In genomic region chr5:53266181-53266580, GRCm38 (mm10) we compare ENCODE assay signal across 7 mouse cellular contexts. TPM values are rescaled to one million over a fixed set of nuclear protein-coding genes. Genes with fewer than 3 reads are reported as not detected.
DNase-seq lines count a peak whose midpoint lies in the region; ATAC-seq and TF ChIP-seq lines count a peak whose summit lies in the region.

No protein-coding gene starts in this region.

- no peak overlapping the region for H3K4me3 ChIP-seq in kidney, embryonic 15.5 days (replicated peaks)
- H3K4me3 ChIP-seq in embryonic facial prominence, embryonic 12.5 days, result peak overlapping the region; percentile 62; the same call in 1 of the 2 replicates
- H3K4me3 ChIP-seq in hindbrain, embryonic 16.5 days (ENCODE audit: low read length), result no peak overlapping the region
- peak overlapping the region; percentile 76 for H3K4me3 ChIP-seq in myocyte

- TF ChIP-seq POLR2A in myocyte (IDR thresholded peaks at IDR 0.05; ENCODE audit: insufficient read length, low read depth), result no peak

- H3K27ac ChIP-seq in kidney, embryonic 15.5 days, result peak overlapping the region; percentile 89
- 0 out of 2 replicates have a peak overlapping the region, but pooled peaks have one; percentile 5 for H3K27ac ChIP-seq in embryonic facial prominence, embryonic 12.5 days
- peak overlapping the region; percentile 13; the same call in 1 of the 2 replicates for H3K27ac ChIP-seq in hindbrain, embryonic 16.5 days (ENCODE audit: low read depth, low read length)

- ATAC-seq in kidney, embryonic 15.5 days (replicated peaks; ENCODE audit: low FRiP score), result peak; percentile 13; the same call in 1 of the 2 replicates
- ATAC-seq in embryonic facial prominence, embryonic 12.5 days (ENCODE audit: insufficient number of reproducible peaks, insufficient read depth, low FRiP score, low TSS enrichment), result no peak
- 0 out of 2 replicates have a peak, but pooled peaks have one; percentile 1 for ATAC-seq in hindbrain, embryonic 16.5 days
- ATAC-seq in monocyte, adult 5-6 weeks (replicated peaks; ENCODE audit: insufficient number of reproducible peaks, low FRiP score, low TSS enrichment, poor library complexity, severe bottlenecking), result no peak

- H3K36me3 ChIP-seq in kidney, embryonic 15.5 days, result no peaks in the 10 kb centered on the region
- no peaks in the 10 kb centered on the region for H3K36me3 ChIP-seq in embryonic facial prominence, embryonic 12.5 days
- H3K36me3 ChIP-seq in hindbrain, embryonic 16.5 days (ENCODE audit: control insufficient read depth, insufficient read depth, low read length), result no peaks in the 10 kb centered on the region
- H3K36me3 ChIP-seq in myocyte (ENCODE audit: control insufficient read depth, insufficient read depth), result no peaks in the 10 kb centered on the region

- H3K9ac ChIP-seq in kidney, embryonic 15.5 days, result no peak overlapping the region
- H3K9ac ChIP-seq in embryonic facial prominence, embryonic 12.5 days, result no peak overlapping the region
- H3K9ac ChIP-seq in hindbrain, embryonic 16.5 days (ENCODE audit: low read depth, low read length), result no peak overlapping the region

- WGBS in kidney, embryonic 15.5 days, result 47% methylated on average over 4 of the region's 4 CpGs
- 74% methylated on average over 4 of the region's 4 CpGs for WGBS in embryonic facial prominence, embryonic 12.5 days
- WGBS in hindbrain, embryonic 16.5 days, result 75% methylated on average over 4 of the region's 4 CpGs

- peaks cover 34% of the 10 kb centered on the region for H3K4me1 ChIP-seq in kidney, embryonic 15.5 days
- H3K4me1 ChIP-seq in embryonic facial prominence, embryonic 12.5 days, result peaks cover 7% of the 10 kb centered on the region; the same call in 1 of the 2 replicates
- peaks cover 2% of the 10 kb centered on the region for H3K4me1 ChIP-seq in hindbrain, embryonic 16.5 days (ENCODE audit: control insufficient read depth, insufficient read depth, low read depth, low read length)

- H3K9me3 ChIP-seq in kidney, embryonic 15.5 days (replicated peaks), result no peaks in the 10 kb centered on the region
- H3K9me3 ChIP-seq in embryonic facial prominence, embryonic 12.5 days, result no peaks in the 10 kb centered on the region
- no peaks in the 10 kb centered on the region for H3K9me3 ChIP-seq in hindbrain, embryonic 16.5 days (ENCODE audit: control insufficient read depth, low read length)

- H3K27me3 ChIP-seq in kidney, embryonic 15.5 days, result no peaks in the 10 kb centered on the region
- no peaks in the 10 kb centered on the region for H3K27me3 ChIP-seq in embryonic facial prominence, embryonic 12.5 days
- no peaks in the 10 kb centered on the region for H3K27me3 ChIP-seq in hindbrain, embryonic 16.5 days (replicated peaks; ENCODE audit: control insufficient read depth, insufficient read depth, low read length)
- no peaks in the 10 kb centered on the region for H3K27me3 ChIP-seq in myocyte (ENCODE audit: control insufficient read depth, insufficient read depth, insufficient read length)

- H3K4me2 ChIP-seq in kidney, embryonic 15.5 days, result peak overlapping the region; percentile 78
- no peak overlapping the region for H3K4me2 ChIP-seq in embryonic facial prominence, embryonic 12.5 days (replicated peaks)
- no peak overlapping the region for H3K4me2 ChIP-seq in hindbrain, embryonic 16.5 days (ENCODE audit: low read length)
- H3K4me2 ChIP-seq in myocyte (ENCODE audit: low read depth), result peak overlapping the region; percentile 87

- no peak for DNase-seq in kidney, adult 11 months
- no peak for DNase-seq in left cerebral cortex, adult 8-10 months (ENCODE audit: low spot score in 2 of 2)

- no peak overlapping the region for H3ac ChIP-seq in myocyte (ENCODE audit: control insufficient read depth, insufficient read length)

- peaks cover 5% of the 10 kb centered on the region for H3K79me2 ChIP-seq in myocyte (ENCODE audit: control insufficient read depth, insufficient read depth)

TF ChIP-seq in myocyte, 11 proteins besides CTCF, POLR2A, EP300 and RAD21:
- no peak for TF ChIP-seq USF1 (IDR thresholded peaks at IDR 0.05; ENCODE audit: low read depth)
- TF ChIP-seq CEBPB (IDR thresholded peaks at IDR 0.05; ENCODE audit: insufficient read depth, poor library complexity, severe bottlenecking), result no peak
- TF ChIP-seq E2F4 (IDR thresholded peaks at IDR 0.05; ENCODE audit: insufficient read depth), result no peak
- no peak for TF ChIP-seq REST (IDR thresholded peaks at IDR 0.05; ENCODE audit: insufficient read depth, insufficient read length)
- peak; percentile 66 for TF ChIP-seq TCF3 (IDR thresholded peaks at IDR 0.05; ENCODE audit: insufficient read length, low read depth)
- no peak for TF ChIP-seq SRF (IDR thresholded peaks at IDR 0.05; ENCODE audit: control insufficient read depth, insufficient read length, low read depth)
- peak; percentile 62 to 95 (median 95) for TF ChIP-seq MYOG (IDR thresholded peaks at IDR 0.05; ENCODE audit: control insufficient read depth in 1 of 3, insufficient read depth in 1 of 3, insufficient read length in 2 of 3, low read depth in 2 of 3)
- peak; percentile 95 for TF ChIP-seq TCF12 (IDR thresholded peaks at IDR 0.05; ENCODE audit: insufficient read depth, poor library complexity, severe bottlenecking)
- no peak for TF ChIP-seq MAX (IDR thresholded peaks at IDR 0.05; ENCODE audit: low read depth)
- no peak for TF ChIP-seq POLR2AphosphoS2 (IDR thresholded peaks at IDR 0.05; ENCODE audit: insufficient read length, low read depth)
- TF ChIP-seq MYOD1 (IDR thresholded peaks at IDR 0.05; ENCODE audit: control insufficient read depth in 1 of 3, insufficient read length in 2 of 3, low read depth in 2 of 3), result peak; percentile 85 to 97 (median 94)
TF ChIP-seq in myocyte: peak in this region for 4.

RNA-seq across cellular contexts. Expression of gene Smim20, which starts 0.7 kb away (rescaled TPM):
- 82.0 and 82.7 TPM in 2 replicates for polyA plus RNA-seq in kidney, embryonic 15.5 days (2015; fragmentation: Nextera tagmentation; extraction: Ambion mirVana)
- polyA plus RNA-seq in embryonic facial prominence, embryonic 12.5 days (2016; fragmentation: Nextera tagmentation; extraction: Ambion mirVana), result 57.5 and 72.7 TPM in 2 replicates
- polyA plus RNA-seq in hindbrain, embryonic 16.5 days (2015; fragmentation: Nextera tagmentation; extraction: Ambion mirVana), result 70.9 and 80.1 TPM in 2 replicates
- polyA plus RNA-seq in myocyte (2012; fragmentation: generic; extraction: Trizol), result 78.0 TPM
- total RNA-seq in left cerebral cortex, adult 8-10 months (2022), result 10 to 100 TPM; 38.0 to 43.3 (median 40.1) TPM
- 44.4 to 59.6 TPM (median 47.2 TPM) in 3 replicates for total RNA-seq in monocyte, adult 5-6 weeks (2017)

RNA-seq across cellular contexts. Expression of gene Sel1l3, which starts 52.5 kb away (rescaled TPM):
- polyA plus RNA-seq in kidney, embryonic 15.5 days (2015; fragmentation: Nextera tagmentation; extraction: Ambion mirVana), result 19.0 and 20.1 TPM in 2 replicates
- 2.8 and 3.0 TPM in 2 replicates for polyA plus RNA-seq in embryonic facial prominence, embryonic 12.5 days (2016; fragmentation: Nextera tagmentation; extraction: Ambion mirVana)
- 5.6 and 6.2 TPM in 2 replicates for polyA plus RNA-seq in hindbrain, embryonic 16.5 days (2015; fragmentation: Nextera tagmentation; extraction: Ambion mirVana)
- 0.02 TPM for polyA plus RNA-seq in myocyte (2012; fragmentation: generic; extraction: Trizol)
- total RNA-seq in left cerebral cortex, adult 8-10 months (2022), result 10 to 100 TPM; 55.6 to 65.4 (median 56.4) TPM
- total RNA-seq in monocyte, adult 5-6 weeks (2017), result 0.38 TPM in 1 of 3 replicates, not detected in the others

Comparison
In these comparisons a context has a peak if more than half of its experiments do, and no peak if none do; other contexts are left out.
1. ATAC-seq: peak in kidney, embryonic 15.5 days (single experiment) and hindbrain, embryonic 16.5 days (single experiment); none in embryonic facial prominence, embryonic 12.5 days (single experiment) and monocyte, adult 5-6 weeks (single experiment).
2. H3K27ac ChIP-seq: peak in every context shown above with its lines; median percentile 89 in kidney, embryonic 15.5 days; 13 in hindbrain, embryonic 16.5 days; 5 in embryonic facial prominence, embryonic 12.5 days.
3. H3K4me2 ChIP-seq: peak in kidney, embryonic 15.5 days (single experiment) and myocyte (single experiment); none in embryonic facial prominence, embryonic 12.5 days (single experiment) and hindbrain, embryonic 16.5 days (single experiment).
4. H3K4me3 ChIP-seq: peak in embryonic facial prominence, embryonic 12.5 days (single experiment) and myocyte (single experiment); none in kidney, embryonic 15.5 days (single experiment) and hindbrain, embryonic 16.5 days (single experiment).